Mouse (Mus musculus) midbrain, embryonic 16.5 days (tissue): ENCODE measurements at regions not wholly inside any gene's neighbourhood (a gene's known extent, or its start where the extent isn't known, plus 50 kb on each side); places are given as distances from the start of the nearest gene placed in this dataset.

ENCODE experiments used
- ATAC-seq: fragments of 200-750 bp; cut with Nextera tagmentation; 2 replicates; pipeline ENCODE4 v1.8.0; 2017; ENCODE audit warnings: moderate TSS enrichment
- H3K27ac ChIP-seq: fragments of 300-500 bp; sonication (generic); 2 replicates; pipeline ENCODE4 v1.5.1; 2014; ENCODE audit warnings: mild to moderate bottlenecking, low read length, mixed read lengths
- H3K27me3 ChIP-seq: fragments of 300-500 bp; sonication (generic); 2 replicates; pipeline ENCODE4 v1.6.1; 2014; ENCODE audit warnings: low read depth, low read length, mixed read lengths; ENCODE audit not compliant: control insufficient read depth, insufficient read depth
- H3K36me3 ChIP-seq: fragments of 300-500 bp; sonication (generic); 2 replicates; pipeline ENCODE4 v1.6.1; 2014; ENCODE audit warnings: mild to moderate bottlenecking, low read length, moderate library complexity, mixed read lengths; ENCODE audit not compliant: control insufficient read depth, insufficient read depth
- H3K4me1 ChIP-seq: fragments of 300-500 bp; sonication (generic); 2 replicates; pipeline ENCODE4 v1.6.1; 2014; ENCODE audit warnings: mild to moderate bottlenecking, low read length, mixed read lengths; ENCODE audit not compliant: control insufficient read depth, insufficient read depth
- H3K4me2 ChIP-seq: fragments of 300-500 bp; sonication (generic); 2 replicates; pipeline ENCODE4 v1.6.1; 2014; ENCODE audit warnings: mild to moderate bottlenecking, low read length, mixed read lengths
- H3K4me3 ChIP-seq: fragments of 300-500 bp; sonication (generic); 2 replicates; pipeline ENCODE4 v1.5.1; 2014; ENCODE audit warnings: low read depth, mild to moderate bottlenecking, low read length, moderate library complexity, mixed read lengths
- H3K9ac ChIP-seq: fragments of 300-500 bp; sonication (generic); 2 replicates; pipeline ENCODE4 v1.6.1; 2014; ENCODE audit warnings: low read depth, low read length, mixed read lengths
- H3K9me3 ChIP-seq: fragments of 300-500 bp; sonication (generic); replicated peaks from 2 replicates; pipeline ENCODE4 v1.6.1; 2014; ENCODE audit warnings: mild to moderate bottlenecking, low read length, mixed read lengths; ENCODE audit not compliant: control insufficient read depth, poor library complexity, severe bottlenecking
- WGBS: fragments of 180-500 bp; shearing (Covaris S2); extraction: QIAGEN DNeasy Blood & Tissue Kit; methylation state at CpG from one replicate; pipeline ENCODE4 v1.1.7; 2014; 5-methylcytosine and 5-hydroxymethylcytosine counted together

DNA sequence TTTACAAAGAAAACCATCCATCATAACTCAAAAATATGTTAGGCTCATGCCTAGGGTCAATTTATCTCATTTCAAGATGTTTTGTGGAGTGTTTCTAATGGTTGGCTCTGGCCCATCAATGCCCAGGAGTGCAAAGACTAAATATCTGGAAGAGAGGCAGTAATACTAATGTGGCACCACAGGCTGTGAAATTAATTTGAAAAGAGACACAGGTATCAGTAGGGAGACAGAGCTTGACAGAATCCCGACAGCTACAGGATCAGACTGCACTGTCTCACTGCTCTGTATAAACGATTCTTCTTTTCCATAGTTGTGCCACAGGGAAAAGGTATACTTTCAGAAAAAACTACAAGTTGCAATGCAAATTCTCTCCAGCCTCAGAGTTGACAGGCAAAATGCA is 308.1 kb upstream of the Emcn start:
- Histone ChIP-seq H3K36me3 (no peaks in the 10 kb centered on the region), H3K4me2 (no peak overlapping the region), H3K4me3 (no peak overlapping the region), H3K27ac (no peak overlapping the region), H3K27me3 (no peaks in the 10 kb centered on the region), H3K9me3 (no peaks in the 10 kb centered on the region), H3K4me1 (peaks cover 2% of the 10 kb centered on the region; the same call in 1 of the 2 replicates), H3K9ac (no peak overlapping the region)
- WGBS: 38% methylated on average over 2 of the region's 2 CpGs
- ATAC-seq: no peak

- no peaks in the 10 kb centered on the region for H3K4me1 ChIP-seq
- no peak overlapping the region for H3K9ac ChIP-seq
- H3K36me3 ChIP-seq: no peaks in the 10 kb centered on the region
- no peak overlapping the region for H3K4me2 ChIP-seq
- H3K27me3 ChIP-seq: no peaks in the 10 kb centered on the region
- ATAC-seq: no peak
- no peak overlapping the region for H3K27ac ChIP-seq
- 86% methylated on average over 8 of the region's 8 CpGs for WGBS
- H3K9me3 ChIP-seq: no peaks in the 10 kb centered on the region
- no peak overlapping the region for H3K4me3 ChIP-seq
Observed at GRCm38 (mm10) chr3:137039638-137040037, 301.2 kb upstream of the Emcn start.

GRCm38 (mm10) chr3:137056544-137057224 is 284.2 kb upstream of the Emcn start:
- Histone ChIP-seq H3K4me2 (peak overlapping the region; percentile 45), H3K9ac (peak overlapping the region; percentile 44; the same call in 1 of the 2 replicates), H3K27me3 (no peaks in the 10 kb centered on the region), H3K27ac (peak overlapping the region; percentile 57), H3K4me1 (peaks cover 5% of the 10 kb centered on the region), H3K9me3 (no peaks in the 10 kb centered on the region), H3K4me3 (no peak overlapping the region), H3K36me3 (no peaks in the 10 kb centered on the region)
- 56% methylated on average over 6 of the region's 6 CpGs for WGBS
- 0 out of 2 replicates have a peak, but pooled peaks have one; percentile 27 for ATAC-seq

- peak; percentile 95 for ATAC-seq
- Histone ChIP-seq H3K27ac (peak overlapping the region; percentile 57), H3K4me1 (peaks cover 5% of the 10 kb centered on the region), H3K4me2 (peak overlapping the region; percentile 45), H3K36me3 (no peaks in the 10 kb centered on the region), H3K27me3 (no peaks in the 10 kb centered on the region), H3K9ac (peak overlapping the region; percentile 44; the same call in 1 of the 2 replicates), H3K9me3 (no peaks in the 10 kb centered on the region), H3K4me3 (no peak overlapping the region)
- 23% methylated on average over 6 of the region's 6 CpGs for WGBS
Observed at GRCm38 (mm10) chr3:137057225-137057910, 283.5 kb upstream of the Emcn start.

- no peak for ATAC-seq
- peak overlapping the region; percentile 57; the same call in 1 of the 2 replicates for H3K27ac ChIP-seq
- H3K9me3 ChIP-seq: no peaks in the 10 kb centered on the region
- no peaks in the 10 kb centered on the region for H3K36me3 ChIP-seq
- H3K9ac ChIP-seq: no peak overlapping the region
- peaks cover 5% of the 10 kb centered on the region for H3K4me1 ChIP-seq
- 87% methylated on average over 4 of the region's 4 CpGs for WGBS
- no peak overlapping the region for H3K4me2 ChIP-seq
- H3K27me3 ChIP-seq: no peaks in the 10 kb centered on the region
- H3K4me3 ChIP-seq: no peak overlapping the region
Observed at GRCm38 (mm10) chr3:137057911-137058260, 283.0 kb upstream of the Emcn start.

GRCm38 (mm10) chr3:137062067-137062466 is 278.8 kb upstream of the Emcn start:
- Histone ChIP-seq H3K4me1 (peaks cover 2% of the 10 kb centered on the region), H3K4me2 (no peak overlapping the region), H3K4me3 (no peak overlapping the region), H3K9ac (no peak overlapping the region), H3K27ac (no peak overlapping the region), H3K9me3 (no peaks in the 10 kb centered on the region), H3K27me3 (no peaks in the 10 kb centered on the region), H3K36me3 (no peaks in the 10 kb centered on the region)
- WGBS: 80% methylated on average over 2 of the region's 2 CpGs
- no peak for ATAC-seq

DNA sequence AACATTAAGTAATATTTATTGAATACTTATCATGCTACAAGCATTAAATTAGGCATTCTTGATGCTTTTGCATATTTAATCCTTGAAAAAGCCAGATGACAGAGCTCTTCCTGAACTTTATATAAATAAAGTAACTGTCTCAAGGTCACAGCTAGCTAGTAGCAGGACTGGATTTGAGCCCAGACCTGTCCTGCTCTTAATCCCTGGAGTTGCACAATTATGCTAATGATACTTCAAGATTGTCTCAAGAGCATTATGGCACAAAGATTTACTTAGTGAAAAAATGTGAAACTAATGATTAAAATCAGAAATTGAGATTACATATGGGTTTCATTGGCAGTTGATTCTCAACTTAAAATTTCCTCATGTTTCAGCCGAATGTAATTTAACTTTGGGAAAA is 273.5 kb upstream of the Emcn start:
- ATAC-seq: no peak
- WGBS: 82% methylated on average over 1 of the region's 1 CpGs
- no peak overlapping the region for H3K27ac ChIP-seq

GRCm38 (mm10) chr3:137069334-137069733 is 271.5 kb upstream of the Emcn start:
- 89% methylated on average over 3 of the region's 3 CpGs for WGBS
- no peaks in the 10 kb centered on the region for H3K9me3 ChIP-seq

More for the DNA sequence above, 273.5 kb upstream of the Emcn start:
- Histone ChIP-seq H3K4me3 (no peak overlapping the region), H3K4me1 (no peaks in the 10 kb centered on the region), H3K4me2 (no peak overlapping the region), H3K9me3 (no peaks in the 10 kb centered on the region), H3K27me3 (no peaks in the 10 kb centered on the region), H3K9ac (no peak overlapping the region), H3K36me3 (no peaks in the 10 kb centered on the region)

More at GRCm38 (mm10) chr3:137069334-137069733, 271.5 kb upstream of the Emcn start:
- ATAC-seq: no peak
- Histone ChIP-seq H3K9ac (no peak overlapping the region), H3K36me3 (no peaks in the 10 kb centered on the region), H3K27me3 (no peaks in the 10 kb centered on the region), H3K4me3 (no peak overlapping the region), H3K27ac (no peak overlapping the region), H3K4me1 (no peaks in the 10 kb centered on the region), H3K4me2 (no peak overlapping the region)
